Mouse (Mus musculus) kidney, embryonic 15.5 days (tissue): ENCODE measurements at regions not wholly inside any gene's neighbourhood (a gene's known extent, or its start where the extent isn't known, plus 50 kb on each side); places are given as distances from the start of the nearest gene placed in this dataset.
"Not testable (repeated sequence)": the region's sequence is repeated elsewhere in the genome, so short reads cannot be mapped to it uniquely, and the experiment has no call there.

Experiments used
- ATAC-seq: fragments of 200-750 bp; cut with Nextera tagmentation; replicated peaks from 2 replicates; pipeline ENCODE4 v1.8.0; 2017; ENCODE audit warnings: moderate TSS enrichment; ENCODE audit not compliant: low FRiP score
- H3K27ac ChIP-seq: fragments of 300-500 bp; sonication (generic); 2 replicates; pipeline ENCODE4 v1.5.1; 2015; ENCODE audit warnings: mild to moderate bottlenecking, inconsistent platforms
- H3K27me3 ChIP-seq: fragments of 300-500 bp; sonication (generic); 2 replicates; pipeline ENCODE4 v1.6.1; 2015; ENCODE audit warnings: inconsistent platforms
- H3K36me3 ChIP-seq: fragments of 300-500 bp; sonication (generic); 2 replicates; pipeline ENCODE4 v1.6.1; 2015; ENCODE audit warnings: inconsistent platforms
- H3K4me1 ChIP-seq: fragments of 300-500 bp; sonication (generic); 2 replicates; pipeline ENCODE4 v1.6.1; 2015; ENCODE audit warnings: inconsistent platforms
- H3K4me2 ChIP-seq: fragments of 300-500 bp; sonication (generic); 2 replicates; pipeline ENCODE4 v1.6.1; 2015; ENCODE audit warnings: moderate library complexity, mild to moderate bottlenecking, inconsistent platforms
- H3K4me3 ChIP-seq: fragments of 300-500 bp; sonication (generic); replicated peaks from 2 replicates; pipeline ENCODE4 v1.5.1; 2015; ENCODE audit warnings: mild to moderate bottlenecking, inconsistent platforms
- H3K9ac ChIP-seq: fragments of 300-500 bp; sonication (generic); 2 replicates; pipeline ENCODE4 v1.6.1; 2015; ENCODE audit warnings: mild to moderate bottlenecking, inconsistent platforms
- H3K9me3 ChIP-seq: fragments of 300-500 bp; sonication (generic); replicated peaks from 2 replicates; pipeline ENCODE4 v1.6.1; 2016; ENCODE audit warnings: inconsistent platforms
- WGBS: fragments of 180-500 bp; shearing (Covaris S2); methylation state at CpG from one replicate; pipeline ENCODE4 v1.1.7; 2015; ENCODE audit warnings: mixed read lengths; 5-methylcytosine and 5-hydroxymethylcytosine counted together

DNA sequence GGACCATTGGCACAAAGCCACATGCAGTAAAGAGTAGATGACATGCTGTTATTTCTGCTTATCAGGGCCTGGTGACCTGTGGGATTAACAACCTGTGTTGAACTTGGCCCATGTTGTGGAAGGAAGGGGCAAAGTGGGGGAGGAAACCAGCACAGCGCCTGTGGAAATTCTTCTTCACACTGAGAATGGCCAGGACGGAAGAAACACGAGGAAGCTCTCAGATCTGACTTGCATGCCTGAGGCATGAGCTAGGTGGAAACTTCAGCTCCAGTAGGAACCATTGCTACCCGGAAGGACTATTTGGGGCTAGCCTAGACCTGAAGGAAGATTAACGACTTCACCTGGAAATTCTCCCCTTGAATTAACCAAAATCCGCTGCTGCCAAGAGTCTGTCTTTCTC, 88.5 kb upstream of the Akt3 start:
- ATAC-seq = no peak
- 48% methylated on average over 6 of the region's 6 CpGs for WGBS
- H3K9ac ChIP-seq = no peak overlapping the region

DNA sequence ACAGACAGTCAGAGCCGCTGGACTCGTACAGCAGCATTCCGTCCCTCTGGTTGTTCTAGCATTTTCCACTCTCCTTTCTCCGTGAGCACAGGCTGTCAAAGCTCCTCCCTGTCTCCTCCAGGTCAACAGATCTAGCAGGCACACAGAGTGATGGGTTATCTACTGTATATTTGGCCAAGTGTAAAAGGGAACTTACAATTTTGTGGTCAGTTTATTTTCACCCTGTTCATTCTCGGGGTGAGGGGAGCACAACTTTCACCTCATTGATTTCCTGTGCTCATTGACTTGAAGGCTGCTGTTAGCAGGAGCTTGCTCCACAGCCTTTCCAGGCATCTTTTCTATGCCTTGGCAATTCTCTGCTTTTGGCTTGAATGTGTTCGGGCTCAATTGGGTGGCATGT, 87.5 kb upstream of the Akt3 start:
- Histone ChIP-seq H3K9ac (no peak overlapping the region), H3K4me1 (0 out of 2 replicates have a peak, but pooled peaks cover 6% of the 10 kb centered on the region), H3K4me2 (no peak overlapping the region), H3K27me3 (no peaks in the 10 kb centered on the region), H3K4me3 (no peak overlapping the region), H3K36me3 (no peaks in the 10 kb centered on the region), H3K9me3 (no peaks in the 10 kb centered on the region), H3K27ac (no peak overlapping the region)
- ATAC-seq = no peak
- WGBS = 86% methylated on average over 6 of the region's 6 CpGs

More for the DNA sequence above, 88.5 kb upstream of the Akt3 start:
- Histone ChIP-seq H3K36me3 (no peaks in the 10 kb centered on the region), H3K4me1 (0 out of 2 replicates have a peak, but pooled peaks cover 6% of the 10 kb centered on the region), H3K4me2 (no peak overlapping the region), H3K27me3 (no peaks in the 10 kb centered on the region), H3K4me3 (no peak overlapping the region), H3K27ac (no peak overlapping the region), H3K9me3 (no peaks in the 10 kb centered on the region)

GRCm38 (mm10) chr1:177343949-177344348, 85.9 kb upstream of the Akt3 start:
- Histone ChIP-seq H3K4me1 (0 out of 2 replicates have a peak, but pooled peaks cover 8% of the 10 kb centered on the region), H3K27me3 (no peaks in the 10 kb centered on the region), H3K36me3 (no peaks in the 10 kb centered on the region), H3K4me2 (no peak overlapping the region), H3K9me3 (no peaks in the 10 kb centered on the region), H3K27ac (no peak overlapping the region), H3K9ac (no peak overlapping the region), H3K4me3 (no peak overlapping the region)
- WGBS = 76% methylated on average over 4 of the region's 4 CpGs
- no peak for ATAC-seq

DNA sequence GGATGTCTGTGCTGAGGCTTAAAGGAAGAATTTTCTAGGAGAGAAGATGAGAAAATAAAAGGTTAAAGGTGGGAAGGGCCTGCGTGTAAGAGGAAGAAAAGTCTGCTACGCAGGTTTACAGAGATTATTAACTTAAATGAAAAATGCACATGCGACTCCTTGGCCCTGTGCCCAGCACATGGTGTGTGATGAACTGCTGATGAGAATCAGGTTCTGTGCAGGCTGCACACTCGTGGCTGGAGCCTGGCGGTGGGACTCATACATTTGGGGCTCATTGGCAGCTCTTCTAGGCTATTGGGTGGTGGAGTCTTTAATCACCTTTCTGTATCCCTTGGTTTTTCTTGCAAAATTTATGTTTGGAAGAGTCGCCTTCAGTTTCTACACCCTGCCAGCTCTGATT, 85.1 kb upstream of the Akt3 start:
- H3K27me3 ChIP-seq = no peaks in the 10 kb centered on the region
- no peak overlapping the region for H3K9ac ChIP-seq
- no peak overlapping the region for H3K4me2 ChIP-seq
- 25% methylated on average over 6 of the region's 6 CpGs for WGBS
- no peak overlapping the region for H3K4me3 ChIP-seq
- H3K36me3 ChIP-seq = no peaks in the 10 kb centered on the region
- H3K4me1 ChIP-seq = peaks cover 15% of the 10 kb centered on the region; the same call in 1 of the 2 replicates
- H3K27ac ChIP-seq = no peak overlapping the region
- no peak for ATAC-seq
- H3K9me3 ChIP-seq = no peaks in the 10 kb centered on the region

DNA sequence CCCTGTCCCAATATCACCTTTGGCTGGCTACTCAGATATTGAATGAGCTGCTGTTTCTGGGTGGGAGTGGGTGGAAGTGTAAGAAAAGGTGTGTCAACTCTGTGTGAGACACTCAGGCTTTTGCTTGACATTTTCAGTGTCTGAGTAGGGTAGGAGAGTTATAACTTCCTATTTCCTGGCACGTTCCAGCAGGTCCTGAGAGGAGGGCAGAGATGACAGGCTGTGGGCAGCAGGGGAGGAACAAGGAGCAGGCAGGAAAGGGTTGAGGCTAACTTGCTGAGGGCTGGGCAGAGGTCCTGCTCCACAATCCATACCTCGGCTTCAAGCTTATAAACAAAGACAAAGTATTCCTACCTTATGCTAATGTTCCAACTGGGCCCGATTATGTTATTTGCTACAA, 82.2 kb upstream of the Akt3 start:
- Histone ChIP-seq H3K9me3 (no peaks in the 10 kb centered on the region), H3K9ac (no peak overlapping the region), H3K4me2 (no peak overlapping the region), H3K4me3 (no peak overlapping the region), H3K36me3 (no peaks in the 10 kb centered on the region), H3K27me3 (no peaks in the 10 kb centered on the region), H3K4me1 (peaks cover 14% of the 10 kb centered on the region; the same call in 1 of the 2 replicates), H3K27ac (no peak overlapping the region)
- no peak for ATAC-seq
- 57% methylated on average over 3 of the region's 3 CpGs for WGBS

GRCm38 (mm10) chr1:177339207-177339787, 81.3 kb upstream of the Akt3 start:
- Histone ChIP-seq H3K4me3 (peak overlapping the region; percentile 42), H3K4me2 (peak overlapping the region; percentile 77), H3K9ac (peak overlapping the region; percentile 43; the same call in 1 of the 2 replicates), H3K4me1 (peaks cover 14% of the 10 kb centered on the region; the same call in 1 of the 2 replicates), H3K27ac (peak overlapping the region; percentile 64; the same call in 1 of the 2 replicates)
- WGBS = 68% methylated on average over 12 of the region's 13 CpGs
- not testable (repeated sequence) for H3K36me3 ChIP-seq, H3K9me3 ChIP-seq, H3K27me3 ChIP-seq
- ATAC-seq = peak; percentile 55

DNA sequence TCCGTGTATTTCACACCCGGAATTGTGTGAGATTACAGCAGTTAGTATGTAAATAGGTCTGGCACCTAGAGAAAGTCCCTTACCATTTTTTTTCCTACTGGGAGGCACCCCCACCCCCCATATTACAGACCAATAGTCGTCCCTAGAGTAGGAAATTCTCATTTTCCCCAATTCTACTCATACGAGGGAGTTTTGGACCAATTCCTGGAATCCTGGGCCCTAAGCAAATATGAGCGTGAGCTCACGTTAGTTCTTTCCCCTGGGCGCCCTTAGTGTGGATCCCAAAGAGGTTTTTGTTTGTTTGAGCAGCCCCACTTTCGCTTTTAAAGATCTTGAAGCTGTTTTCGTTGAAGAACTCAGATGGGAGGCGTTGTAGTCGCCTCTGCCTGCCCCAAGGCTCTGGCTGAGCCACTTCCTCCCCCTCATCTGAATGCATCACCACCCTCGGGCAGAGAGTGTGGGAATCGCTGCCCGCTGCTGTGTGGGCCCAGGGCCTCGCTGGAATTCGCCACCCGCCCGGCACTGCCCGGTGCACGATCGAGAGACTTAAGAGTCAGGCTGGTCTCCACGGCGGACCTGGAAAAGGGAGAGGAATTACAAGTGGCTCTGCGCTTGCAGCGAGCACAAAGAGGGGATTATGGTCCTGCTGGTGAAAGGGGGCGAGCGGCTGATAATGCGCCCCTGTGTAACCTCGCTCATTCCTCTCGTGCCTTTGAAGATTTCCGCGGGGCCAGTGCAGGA, 80.6 kb upstream of the Akt3 start:
- Histone ChIP-seq H3K27me3 (no peaks in the 10 kb centered on the region), H3K4me3 (peak overlapping the region; percentile 42), H3K27ac (peak overlapping the region; percentile 64), H3K4me2 (peak overlapping the region; percentile 77), H3K9me3 (no peaks in the 10 kb centered on the region), H3K9ac (peak overlapping the region; percentile 43; the same call in 1 of the 2 replicates), H3K4me1 (peaks cover 14% of the 10 kb centered on the region; the same call in 1 of the 2 replicates), H3K36me3 (no peaks in the 10 kb centered on the region)
- peak; percentile 94 for ATAC-seq
- 7% methylated on average over 32 of the region's 32 CpGs for WGBS

DNA sequence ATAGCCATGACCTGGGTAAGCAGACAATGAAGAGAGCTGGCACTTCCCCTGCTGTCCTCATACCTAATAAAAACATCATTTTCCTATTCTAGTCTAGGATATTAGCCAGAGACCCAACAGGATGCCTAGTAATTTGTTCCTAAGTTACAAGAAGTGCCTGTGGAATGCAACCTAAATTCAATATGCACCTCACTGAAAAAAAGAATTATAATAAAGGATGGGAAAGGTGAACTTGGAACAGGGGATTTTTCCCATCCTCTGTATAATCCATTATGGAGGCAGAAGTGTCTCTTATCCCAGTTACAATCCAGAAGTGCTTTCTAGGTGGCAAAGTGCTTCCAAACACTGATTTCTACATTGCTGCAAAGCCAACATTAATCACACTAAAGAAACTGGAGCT, 79.8 kb upstream of the Akt3 start:
- Histone ChIP-seq H3K4me2 (no peak overlapping the region), H3K36me3 (no peaks in the 10 kb centered on the region), H3K9ac (no peak overlapping the region), H3K4me3 (no peak overlapping the region), H3K9me3 (no peaks in the 10 kb centered on the region), H3K27ac (no peak overlapping the region), H3K27me3 (no peaks in the 10 kb centered on the region), H3K4me1 (peaks cover 10% of the 10 kb centered on the region; the same call in 1 of the 2 replicates)
- ATAC-seq = no peak

- no peak for ATAC-seq
- Histone ChIP-seq H3K9ac (no peak overlapping the region), H3K4me2 (no peak overlapping the region), H3K27ac (no peak overlapping the region), H3K36me3 (no peaks in the 10 kb centered on the region), H3K9me3 (no peaks in the 10 kb centered on the region), H3K4me1 (peaks cover 10% of the 10 kb centered on the region; the same call in 1 of the 2 replicates), H3K4me3 (no peak overlapping the region), H3K27me3 (no peaks in the 10 kb centered on the region)
- 84% methylated on average over 4 of the region's 4 CpGs for WGBS
Observed at GRCm38 (mm10) chr1:177337141-177337540, 79.1 kb upstream of the Akt3 start.

- Histone ChIP-seq H3K9me3 (no peaks in the 10 kb centered on the region), H3K9ac (no peak overlapping the region), H3K4me2 (no peak overlapping the region), H3K4me3 (no peak overlapping the region), H3K27ac (no peak overlapping the region), H3K27me3 (no peaks in the 10 kb centered on the region), H3K4me1 (peaks cover 10% of the 10 kb centered on the region; the same call in 1 of the 2 replicates), H3K36me3 (no peaks in the 10 kb centered on the region)
- no peak for ATAC-seq
- 86% methylated on average over 2 of the region's 2 CpGs for WGBS
Observed at GRCm38 (mm10) chr1:177336436-177336835, 78.4 kb upstream of the Akt3 start.

DNA sequence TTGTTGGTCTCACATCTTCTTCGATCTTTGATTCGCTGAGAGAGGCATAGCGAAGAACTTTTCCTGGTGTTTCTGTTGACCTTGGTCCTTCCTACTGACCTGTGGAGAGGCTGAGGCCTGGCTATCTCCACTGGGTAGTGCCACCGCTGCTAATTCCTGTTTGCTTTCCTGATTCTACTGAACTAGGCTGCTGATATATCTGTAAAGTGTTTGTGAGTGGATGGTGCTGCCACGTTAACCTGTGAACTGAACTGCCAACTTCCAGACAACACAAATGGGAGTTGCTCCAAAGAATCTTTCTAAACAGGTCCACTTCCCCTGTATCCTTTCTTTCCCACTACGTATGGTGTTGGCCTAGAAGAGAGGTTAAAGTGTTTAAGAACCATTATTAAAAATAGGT, 78.0 kb upstream of the Akt3 start:
- H3K36me3 ChIP-seq = no peaks in the 10 kb centered on the region
- H3K4me2 ChIP-seq = no peak overlapping the region
- H3K27ac ChIP-seq = no peak overlapping the region
- WGBS = 93% methylated on average over 6 of the region's 6 CpGs
- no peak overlapping the region for H3K9ac ChIP-seq
- no peak overlapping the region for H3K4me3 ChIP-seq
- no peak for ATAC-seq
- H3K9me3 ChIP-seq = no peaks in the 10 kb centered on the region
- H3K27me3 ChIP-seq = no peaks in the 10 kb centered on the region
- peaks cover 10% of the 10 kb centered on the region; the same call in 1 of the 2 replicates for H3K4me1 ChIP-seq

- Histone ChIP-seq H3K27ac (no peak overlapping the region), H3K4me3 (peak overlapping the region; percentile 53), H3K27me3 (no peaks in the 10 kb centered on the region), H3K9ac (no peak overlapping the region), H3K36me3 (no peaks in the 10 kb centered on the region), H3K4me1 (peaks cover 12% of the 10 kb centered on the region), H3K9me3 (no peaks in the 10 kb centered on the region), H3K4me2 (peak overlapping the region; percentile 95)
- ATAC-seq = no peak
- 44% methylated on average over 4 of the region's 4 CpGs for WGBS
Observed at GRCm38 (mm10) chr1:177323366-177323765, 65.4 kb upstream of the Akt3 start.
